ENCODE assay signal across 22 mouse cellular contexts in the genomic region with DNA sequence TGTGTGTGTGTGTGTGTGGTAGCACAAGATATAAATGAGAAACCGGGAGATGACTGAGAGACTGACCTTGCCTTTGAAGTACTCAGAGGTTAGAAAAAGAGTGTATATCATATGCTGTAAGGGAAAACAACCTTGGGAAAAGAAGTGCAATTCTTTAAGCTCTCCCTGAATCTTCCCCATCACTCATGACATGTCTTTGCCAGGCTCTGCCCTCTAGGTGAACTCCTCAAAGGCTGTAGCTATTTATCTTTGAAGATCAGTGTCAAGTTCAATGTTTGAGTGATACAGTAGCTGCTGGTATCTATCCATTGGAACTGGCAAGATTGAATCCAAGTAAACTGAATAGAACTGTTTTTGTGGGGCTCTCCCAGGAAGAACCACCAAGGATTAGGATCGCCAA. TPM values are rescaled to one million over a fixed set of nuclear protein-coding genes. Genes with fewer than 3 reads are reported as not detected.
A peak's percentile ranks its signal among the peaks of the same experiment; 100 is the strongest.
DNase-seq lines count a peak whose midpoint lies in the region; ATAC-seq lines count a peak whose summit lies in the region.
"Had no signal": no experiment of that assay in that cellular context is flagged by ENCODE, and none has a peak within 500 bp of the region (broad histone marks: within the 10 kb centered on the region; RNA-seq: fewer than 3 reads in every experiment).

No protein-coding gene starts in this region.

- H3K36me3 ChIP-seq in kidney, embryonic 16.5 days (ENCODE audit: insufficient read depth, low read length), result no peaks in the 10 kb centered on the region
- H3K36me3 ChIP-seq in embryonic facial prominence, embryonic 10.5 days (replicated peaks), result peaks cover 15% of the 10 kb centered on the region; the same call in 1 of the 2 replicates
- no peaks in the 10 kb centered on the region for H3K36me3 ChIP-seq in limb, embryonic 13.5 days
- H3K36me3 ChIP-seq: embryonic facial prominence, embryonic 15.5 days; hindbrain, embryonic 12.5 days; midbrain, embryonic 15.5 days; neural tube, embryonic 15.5 days; stomach, embryonic 15.5 days had no signal

- no peak for DNase-seq in kidney, postnatal 36 days
- peak; percentile 47 for DNase-seq in embryo, embryonic 10.5 days (ENCODE audit: low spot score)
- no peak for DNase-seq in embryonic facial prominence, embryonic 10.5 days (ENCODE audit: low spot score)
- DNase-seq in lung, postnatal 14 days, result no peak
- DNase-seq in urinary bladder, postnatal 4 days (ENCODE audit: low spot score in 2 of 2), result no peak
- DNase-seq: cerebellum, adult 2 months; cerebellum, postnatal 14 days; gastrocnemius, postnatal 10 days; kidney, adult 8-10 months; liver; lung, postnatal 4 days; right cerebral cortex, postnatal 25 days had no signal

- H3K27me3 ChIP-seq in kidney, embryonic 16.5 days (ENCODE audit: insufficient read depth, low read length), result peaks cover 10% of the 10 kb centered on the region
- H3K27me3 ChIP-seq in embryonic facial prominence, embryonic 10.5 days (replicated peaks; ENCODE audit: low read depth, poor library complexity, severe bottlenecking), result no peaks in the 10 kb centered on the region
- peaks cover 60% of the 10 kb centered on the region for H3K27me3 ChIP-seq in limb, embryonic 13.5 days
- H3K27me3 ChIP-seq: embryonic facial prominence, embryonic 15.5 days; forebrain, embryonic 13.5 days; hindbrain, embryonic 12.5 days; neural tube, embryonic 15.5 days; stomach, embryonic 15.5 days had no signal

- H3K27ac ChIP-seq in kidney, embryonic 16.5 days (ENCODE audit: low read length), result no peak overlapping the region
- H3K27ac ChIP-seq in embryonic facial prominence, embryonic 10.5 days (replicated peaks), result peak overlapping the region; percentile 51
- H3K27ac ChIP-seq in limb, embryonic 13.5 days, result no peak overlapping the region
- H3K27ac ChIP-seq: embryonic facial prominence, embryonic 15.5 days; forebrain, embryonic 13.5 days; hindbrain, embryonic 12.5 days; midbrain, embryonic 15.5 days; neural tube, embryonic 15.5 days; stomach, embryonic 15.5 days had no signal

- no peak overlapping the region for H3K4me3 ChIP-seq in kidney, embryonic 16.5 days (ENCODE audit: low read length)
- no peak overlapping the region for H3K4me3 ChIP-seq in embryonic facial prominence, embryonic 10.5 days
- H3K4me3 ChIP-seq in limb, embryonic 13.5 days, result no peak overlapping the region
- H3K4me3 ChIP-seq: embryonic facial prominence, embryonic 15.5 days; forebrain, embryonic 13.5 days; hindbrain, embryonic 12.5 days; megakaryocyte, embryonic 14.5 days; midbrain, embryonic 15.5 days; neural tube, embryonic 15.5 days; stomach, embryonic 15.5 days had no signal

- peaks cover 33% of the 10 kb centered on the region for H3K4me1 ChIP-seq in kidney, embryonic 16.5 days (ENCODE audit: insufficient read depth, low read length)
- H3K4me1 ChIP-seq in embryonic facial prominence, embryonic 10.5 days, result peaks cover 74% of the 10 kb centered on the region
- H3K4me1 ChIP-seq in limb, embryonic 13.5 days, result peaks cover 73% of the 10 kb centered on the region
- H3K4me1 ChIP-seq: megakaryocyte, embryonic 14.5 days; midbrain, embryonic 15.5 days had no signal

- no peaks in the 10 kb centered on the region for H3K9me3 ChIP-seq in kidney, embryonic 16.5 days (ENCODE audit: low read length)
- no peaks in the 10 kb centered on the region for H3K9me3 ChIP-seq in embryonic facial prominence, embryonic 10.5 days
- no peaks in the 10 kb centered on the region for H3K9me3 ChIP-seq in limb, embryonic 13.5 days
- H3K9me3 ChIP-seq: embryonic facial prominence, embryonic 15.5 days; forebrain, embryonic 13.5 days; hindbrain, embryonic 12.5 days; megakaryocyte, embryonic 14.5 days; midbrain, embryonic 15.5 days; neural tube, embryonic 15.5 days; stomach, embryonic 15.5 days had no signal

- H3K9ac ChIP-seq in kidney, embryonic 16.5 days (replicated peaks; ENCODE audit: low read length), result no peak overlapping the region
- H3K9ac ChIP-seq in limb, embryonic 13.5 days, result no peak overlapping the region
- H3K9ac ChIP-seq: embryonic facial prominence, embryonic 15.5 days; forebrain, embryonic 13.5 days; hindbrain, embryonic 12.5 days; midbrain, embryonic 15.5 days; neural tube, embryonic 15.5 days; stomach, embryonic 15.5 days had no signal

- 18% methylated on average over 2 of the region's 2 CpGs for WGBS in kidney, embryonic 16.5 days
- 73% methylated on average over 2 of the region's 2 CpGs for WGBS in embryonic facial prominence, embryonic 10.5 days
- 8% methylated on average over 2 of the region's 2 CpGs for WGBS in limb, embryonic 13.5 days

- H3K4me2 ChIP-seq in kidney, embryonic 16.5 days (replicated peaks; ENCODE audit: low read depth, low read length), result no peak overlapping the region
- peak overlapping the region; percentile 11; the same call in 1 of the 2 replicates for H3K4me2 ChIP-seq in limb, embryonic 13.5 days (replicated peaks)
- H3K4me2 ChIP-seq: embryonic facial prominence, embryonic 15.5 days; forebrain, embryonic 13.5 days; hindbrain, embryonic 12.5 days; midbrain, embryonic 15.5 days; neural tube, embryonic 15.5 days; stomach, embryonic 15.5 days had no signal

- ATAC-seq in kidney, embryonic 16.5 days (ENCODE audit: low FRiP score, low TSS enrichment), result peak; percentile 59; the same call in 1 of the 2 replicates
- ATAC-seq in limb, embryonic 13.5 days (ENCODE audit: low FRiP score, low read depth), result no peak
- ATAC-seq: CD4-positive, CD25-positive, alpha-beta regulatory T cell, adult 4 months; forebrain, embryonic 13.5 days; midbrain, embryonic 15.5 days had no signal

RNA-seq across cellular contexts. Expression of gene Igf1, which starts 9.2 kb away (rescaled TPM):
- polyA plus RNA-seq in kidney, embryonic 16.5 days (2015; fragmentation: Nextera tagmentation; extraction: Ambion mirVana), result 30.5 and 32.4 TPM in 2 replicates
- 38.0 and 48.9 TPM in 2 replicates for polyA plus RNA-seq in embryonic facial prominence, embryonic 10.5 days (2016; fragmentation: Nextera tagmentation; extraction: Ambion mirVana)
- polyA plus RNA-seq in limb, embryonic 13.5 days (2015; fragmentation: Nextera tagmentation; extraction: Ambion mirVana), result 54.7 and 58.5 TPM in 2 replicates
